Mouse (Mus musculus) spleen, postnatal 36 days (tissue): ENCODE measurements around the gene Resp18.

Experiments used
- DNase-seq, 2 experiments: peaks; one replicate each; pipeline ENCODE4 v3.0.0; 2022; ENCODE audit warnings: low spot score in 2 of 2, mixed read lengths in 1 of 2

Resp18 gene

DNA sequence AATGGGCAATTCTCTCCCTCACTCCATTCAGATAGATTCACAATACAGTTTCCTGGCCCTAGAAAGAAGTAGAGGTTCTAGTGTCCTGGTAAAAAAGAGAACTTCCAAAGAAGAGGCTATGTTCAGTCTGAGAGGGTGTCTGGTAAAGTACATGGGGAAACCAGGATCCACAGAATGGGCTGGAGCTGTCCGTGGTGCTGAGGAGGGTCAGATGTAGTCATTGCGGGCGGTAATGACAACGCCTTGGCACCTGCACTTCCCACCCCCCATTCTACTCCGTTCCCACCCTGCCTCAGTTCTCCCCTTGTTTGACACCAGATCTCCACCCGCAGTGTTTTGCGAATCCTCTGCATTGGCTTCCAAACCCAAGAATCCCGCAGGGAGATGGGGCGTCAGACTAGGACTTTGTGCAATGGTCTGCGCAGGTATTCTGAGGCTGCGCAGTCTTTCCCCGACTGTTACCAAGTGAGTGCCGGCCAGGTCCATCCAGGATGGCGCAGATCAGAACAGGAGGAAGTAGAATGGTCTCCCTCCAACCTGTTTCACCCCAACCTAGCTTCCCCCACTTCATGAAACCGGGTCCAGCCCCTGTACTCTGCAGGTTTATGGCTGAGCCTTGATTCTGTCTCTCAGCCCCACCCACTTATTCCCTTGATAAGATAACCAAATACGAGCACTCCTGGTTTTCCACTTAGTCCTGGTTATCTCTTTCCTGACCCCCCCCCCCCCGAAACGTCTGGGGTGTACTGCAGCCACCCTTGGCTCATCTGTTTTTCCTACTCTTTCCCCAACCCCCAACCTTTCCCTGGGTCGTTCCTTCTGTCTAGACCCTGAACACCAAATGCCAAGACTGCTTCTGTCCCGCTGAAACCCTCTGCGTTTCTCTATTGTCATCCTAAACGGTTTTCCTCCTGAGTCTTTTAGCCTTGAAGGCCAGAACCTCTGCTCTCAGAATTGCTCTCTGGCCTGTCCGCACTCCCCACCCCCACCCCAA is 723 bp downstream of the Resp18 start:
- no peak for DNase-seq

DNA sequence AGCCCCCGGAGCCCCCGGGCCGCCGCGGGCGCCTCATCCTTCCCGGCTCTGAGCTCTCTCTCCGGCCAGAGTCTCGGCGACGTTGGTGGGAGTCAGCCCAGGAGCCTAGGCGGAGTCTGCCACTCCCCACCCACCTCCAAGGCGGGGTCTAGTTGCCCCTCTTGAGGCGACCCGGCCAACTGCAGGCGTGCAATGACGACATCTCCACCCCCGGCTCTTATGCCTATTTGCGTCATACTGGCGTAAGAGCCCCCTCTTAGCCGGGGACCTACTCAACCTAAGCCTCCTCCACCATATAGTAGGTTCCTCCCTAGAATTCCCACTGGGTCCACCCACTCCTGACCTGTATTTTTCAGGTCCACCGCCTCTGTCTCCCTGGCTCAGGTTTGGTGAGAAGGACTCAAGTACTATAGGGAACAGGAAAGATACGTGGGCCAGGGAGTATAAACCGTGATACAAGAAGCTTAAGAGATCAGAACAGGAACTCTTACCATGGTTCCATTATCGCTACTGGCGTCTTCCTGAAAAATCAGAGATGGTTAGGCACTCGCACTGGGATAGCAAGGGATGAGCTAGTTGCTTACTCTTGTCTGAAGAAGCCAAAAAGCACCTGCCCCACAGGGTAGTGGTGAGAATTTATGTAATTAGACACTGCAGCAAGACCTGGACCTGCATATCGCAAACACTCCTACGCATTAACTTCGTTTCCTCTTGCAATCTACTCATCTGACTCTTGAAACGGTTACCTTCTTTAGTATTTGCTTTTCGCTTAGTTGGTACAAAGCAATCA is 13.9 kb downstream of the Resp18 start, which contains the start of gene Ptprn:
Gene Ptprn, minus strand, starts transcription at position 412 of the 790 bp plus-strand sequence.
- DNase-seq, result no peak

- no peak for DNase-seq
Observed at GRCm38 (mm10) chr1:75262969-75263951, 15.0 kb downstream of the Resp18 start.

- no peak for DNase-seq
Observed at GRCm38 (mm10) chr1:75261278-75261677, 16.9 kb downstream of the Resp18 start.

DNA sequence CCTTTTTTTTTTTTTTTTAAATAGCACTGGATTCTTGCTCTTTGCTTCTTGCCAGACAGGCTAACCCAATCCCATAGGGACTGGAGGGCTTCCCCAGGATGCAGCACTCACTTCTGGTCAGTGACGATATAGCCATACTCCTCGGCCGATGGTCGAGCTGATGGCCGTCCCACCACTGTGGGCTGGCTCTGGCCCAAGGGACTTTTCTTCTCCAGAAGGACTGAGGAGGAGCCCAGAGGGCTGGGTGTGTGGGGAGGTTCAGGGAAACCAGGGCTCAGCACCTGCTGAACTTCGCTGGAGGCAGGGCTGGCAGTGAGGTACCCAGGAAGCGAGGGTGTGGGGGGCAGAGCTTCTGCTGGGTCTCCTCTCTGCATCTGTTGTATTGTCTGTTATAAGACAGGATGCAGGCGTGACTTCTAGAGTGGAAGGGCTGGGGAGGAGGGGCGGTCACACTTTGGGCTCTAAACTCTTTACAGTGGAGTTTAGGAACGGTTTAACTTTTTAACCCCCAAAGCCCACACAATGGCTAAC is 22.6 kb downstream of the Resp18 start:
- DNase-seq, result no peak

DNA sequence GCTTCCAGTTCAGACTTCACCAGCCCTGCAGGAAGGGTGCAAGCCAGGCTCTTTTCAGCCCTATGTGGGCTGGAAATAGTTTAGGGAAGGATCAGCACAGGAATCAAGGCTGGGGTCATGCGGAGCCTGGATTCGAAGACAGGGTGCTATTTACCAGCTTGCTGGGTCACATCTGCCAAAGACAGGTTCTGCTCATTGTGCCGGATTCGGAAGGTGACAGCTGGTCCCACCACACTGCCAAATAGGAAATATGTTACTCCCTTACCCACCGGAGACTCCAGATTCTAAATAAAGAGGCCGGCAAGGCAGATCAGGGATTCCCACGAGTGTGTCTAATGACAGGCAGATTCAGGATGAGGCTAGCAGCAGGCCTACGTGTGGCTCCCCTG is 23.6 kb downstream of the Resp18 start:
- DNase-seq, result no peak

- DNase-seq, result peak; percentile 69 to 77
Observed at GRCm38 (mm10) chr1:75253849-75254624, 24.2 kb downstream of the Resp18 start.

DNA sequence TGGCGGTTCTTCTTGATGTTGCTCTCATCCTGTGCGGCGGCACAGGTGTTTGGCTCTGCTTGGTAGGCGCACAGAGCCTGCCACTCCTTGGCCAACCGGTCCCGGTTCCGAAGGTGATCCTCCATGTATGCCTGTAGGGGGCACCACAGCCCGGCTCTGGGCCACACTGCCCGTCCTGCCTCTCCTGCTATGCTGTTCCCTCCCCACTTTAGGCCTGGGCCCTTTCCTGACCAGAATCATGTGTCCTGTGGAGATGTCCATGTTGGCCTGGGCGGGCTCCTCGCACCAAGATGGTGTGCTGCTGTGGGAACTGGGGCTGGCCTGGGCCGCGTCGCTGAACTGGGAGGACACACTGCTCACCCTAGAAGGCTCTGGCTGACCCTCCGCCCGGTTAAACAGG is 25.2 kb downstream of the Resp18 start:
- DNase-seq, result no peak

DNA sequence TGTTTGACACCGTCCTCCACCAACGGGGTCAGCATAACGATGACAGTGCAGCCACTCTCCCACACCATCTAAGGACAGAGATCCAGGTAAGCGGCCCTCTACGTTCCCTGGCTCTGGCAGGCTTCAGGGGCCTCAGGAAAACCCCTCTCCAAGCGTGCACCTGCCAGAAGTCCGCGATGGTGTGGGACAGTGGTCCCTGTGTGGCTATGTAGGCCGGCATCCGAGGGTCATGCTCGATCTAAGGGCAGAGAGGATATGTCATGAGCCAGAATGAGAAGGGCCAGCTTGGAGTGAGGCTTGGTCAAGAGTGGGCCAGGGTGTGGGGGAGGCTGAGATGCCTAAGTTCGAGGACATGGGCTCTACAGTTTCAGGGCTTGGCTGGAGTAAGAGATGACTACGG is 25.9 kb downstream of the Resp18 start:
- no peak for DNase-seq

GRCm38 (mm10) chr1:75251112-75251970 is 26.9 kb downstream of the Resp18 start:
- DNase-seq, result peak; percentile 88

GRCm38 (mm10) chr1:75250498-75250897 is 27.7 kb downstream of the Resp18 start:
- DNase-seq, result no peak

- DNase-seq, result no peak
Observed at GRCm38 (mm10) chr1:75248041-75248772, 30.0 kb downstream of the Resp18 start.

- no peak for DNase-seq
Observed at GRCm38 (mm10) chr1:75247071-75247930, 30.9 kb downstream of the Resp18 start.

- no peak for DNase-seq
Observed at GRCm38 (mm10) chr1:75244836-75245235, 33.4 kb downstream of the Resp18 start.

DNA sequence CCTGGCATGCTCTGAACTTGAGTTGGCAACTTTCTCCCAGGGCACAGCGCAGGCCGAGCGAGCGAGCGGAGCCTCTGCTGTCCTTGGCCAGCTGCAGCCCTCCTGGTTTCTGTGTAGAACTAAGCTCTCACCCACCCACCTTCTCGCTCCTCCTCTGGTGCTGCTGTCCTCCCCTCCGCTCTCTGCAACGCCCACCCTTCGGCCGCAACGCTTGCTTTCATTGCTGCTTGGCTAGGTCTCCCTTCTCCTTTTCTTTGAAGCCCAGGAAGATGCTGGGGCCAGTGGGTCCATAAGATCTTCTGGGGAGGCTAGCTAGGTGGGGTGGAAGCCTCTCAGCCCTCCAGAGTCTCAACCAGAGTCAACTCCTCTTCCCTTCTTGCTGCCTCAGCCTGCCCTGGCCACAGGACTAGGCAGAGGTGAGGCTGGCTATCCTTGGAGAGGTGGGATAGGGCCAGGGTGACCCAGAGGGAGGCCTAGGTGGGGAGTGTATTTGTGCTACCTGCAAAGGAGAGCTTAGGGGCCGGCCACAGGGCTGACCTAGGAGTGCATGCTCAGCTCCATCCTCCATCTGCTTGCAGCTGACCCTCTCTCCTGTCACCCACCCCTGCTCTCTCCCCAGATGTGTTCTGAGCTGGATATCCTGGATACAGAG is 33.9 kb downstream of the Resp18 start:
- no peak for DNase-seq

DNA sequence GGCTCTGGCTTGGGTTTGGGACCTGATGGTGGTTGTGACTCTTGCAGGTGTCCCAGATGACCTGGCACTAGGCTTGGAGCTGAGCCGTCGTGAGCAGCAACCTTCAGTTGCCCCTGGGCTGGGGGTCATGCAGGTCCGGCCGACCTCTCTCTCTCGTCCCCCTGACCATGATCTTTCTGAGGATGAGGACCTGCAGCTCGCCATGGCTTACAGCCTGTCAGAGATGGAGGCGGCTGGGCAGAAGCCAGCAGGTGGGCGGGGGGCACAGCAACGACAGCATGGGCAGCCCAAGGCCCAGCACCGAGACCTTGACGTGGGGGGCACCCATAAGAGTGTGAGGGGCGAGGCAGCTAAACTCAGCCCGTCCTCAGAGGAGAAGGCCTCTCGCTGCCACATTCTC is 34.8 kb downstream of the Resp18 start:
- no peak for DNase-seq

DNA sequence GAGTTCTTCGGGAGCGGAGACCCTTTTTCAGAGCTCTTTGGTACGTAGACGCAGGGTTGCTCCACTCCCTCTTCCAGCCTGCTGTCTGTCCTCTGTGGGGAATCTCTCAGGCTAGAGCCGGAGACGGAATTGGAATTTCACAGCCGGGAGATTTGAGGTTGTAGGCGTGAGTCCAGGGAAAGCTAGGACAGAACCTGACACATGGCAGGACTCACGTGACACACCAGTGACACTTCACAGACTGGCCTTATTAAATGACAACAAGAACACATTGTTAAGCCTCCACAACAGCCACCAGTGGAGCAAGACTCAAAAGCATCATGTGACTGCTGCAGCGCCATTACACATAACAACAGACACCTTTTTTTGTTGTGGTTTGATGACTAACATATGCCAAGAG is 38.6 kb downstream of the Resp18 start:
- no peak for DNase-seq
